Mouse (Mus musculus) forebrain, embryonic 15.5 days (tissue): ENCODE results near the gene Agfg1. TPM values are rescaled to one million over a fixed set of nuclear protein-coding genes. Genes with fewer than 3 reads are reported as not detected.

Experiments
- ATAC-seq: fragments of 200-750 bp; cut with Nextera tagmentation; replicated peaks from 2 replicates; pipeline ENCODE4 v1.8.0; 2017; ENCODE audit warnings: mild to moderate bottlenecking, moderate TSS enrichment, moderate library complexity
- H3K27ac ChIP-seq: fragments of 300-500 bp; sonication (generic); replicated peaks from 2 replicates; pipeline ENCODE4 v1.5.1; 2015; ENCODE audit warnings: mild to moderate bottlenecking, inconsistent platforms
- H3K27me3 ChIP-seq: fragments of 300-500 bp; sonication (generic); 2 replicates; pipeline ENCODE4 v1.6.1; 2015; ENCODE audit warnings: inconsistent platforms
- H3K36me3 ChIP-seq: fragments of 300-500 bp; sonication (generic); 2 replicates; pipeline ENCODE4 v1.6.1; 2015; ENCODE audit warnings: mild to moderate bottlenecking, inconsistent platforms
- H3K4me1 ChIP-seq: fragments of 300-500 bp; sonication (generic); 2 replicates; pipeline ENCODE4 v1.6.1; 2015; ENCODE audit warnings: inconsistent platforms
- H3K4me2 ChIP-seq: fragments of 300-500 bp; sonication (generic); replicated peaks from 2 replicates; pipeline ENCODE4 v1.6.1; 2015; ENCODE audit warnings: mild to moderate bottlenecking, inconsistent platforms
- H3K4me3 ChIP-seq: fragments of 300-500 bp; sonication (generic); 2 replicates; pipeline ENCODE4 v1.5.1; 2015; ENCODE audit warnings: mild to moderate bottlenecking, inconsistent platforms
- H3K9ac ChIP-seq: fragments of 300-500 bp; sonication (generic); replicated peaks from 2 replicates; pipeline ENCODE4 v1.6.1; 2015; ENCODE audit warnings: mild to moderate bottlenecking, inconsistent platforms
- H3K9me3 ChIP-seq: fragments of 300-500 bp; sonication (generic); 2 replicates; pipeline ENCODE4 v1.6.1; 2016; ENCODE audit warnings: inconsistent platforms
- WGBS: fragments of 180-500 bp; shearing (Covaris S2); methylation state at CpG from one replicate; pipeline ENCODE4 v1.1.7; 2015; ENCODE audit warnings: mixed read lengths; 5-methylcytosine and 5-hydroxymethylcytosine counted together
- polyA plus RNA-seq: library from polyadenylated mRNA; unstranded; fragments of >200 nt; fragmentation: Nextera tagmentation; extraction: Ambion mirVana; gene quantifications from 2 replicates; pipeline ENCODE4 v1.2.1, GENCODE M21; 2015

Agfg1 gene
- 34.6 and 36.8 TPM in 2 replicates for polyA plus RNA-seq

DNA sequence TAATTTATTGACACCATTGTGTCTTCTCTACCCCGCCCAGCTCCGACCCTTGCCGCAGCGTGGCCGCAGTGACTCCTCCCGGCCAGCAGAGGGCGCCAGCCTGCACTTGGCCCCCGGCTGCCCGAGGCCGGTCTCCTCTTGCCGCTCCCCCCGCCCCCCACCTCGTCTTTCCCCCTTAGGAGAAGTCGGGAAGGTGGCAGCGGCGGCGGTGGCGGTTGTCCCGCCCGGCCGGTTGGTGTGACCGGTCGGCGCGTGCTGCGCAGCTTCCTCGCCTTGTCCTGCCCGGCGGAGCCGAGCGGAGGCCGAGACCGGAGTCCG, at the start of gene Agfg1:
Agfg1 (plus strand) TSS at position 188 of the 318 bp plus-strand sequence.
- Histone ChIP-seq H3K27ac (peak within 1 kb of the TSS; percentile 88), H3K36me3 (peaks cover 3% of the 10 kb centered on the region; the same call in 1 of the 2 replicates), H3K4me1 (peaks cover 39% of the 10 kb centered on the region), H3K27me3 (no peaks in the 10 kb centered on the region), H3K9ac (peak within 1 kb of the TSS; percentile 94), H3K4me3 (peak within 1 kb of the TSS; percentile 99), H3K4me2 (peak within 1 kb of the TSS; percentile 64), H3K9me3 (no peaks in the 10 kb centered on the region)
- under 1% methylated on average over 34 of the region's 34 CpGs for WGBS
- peak; percentile 94 for ATAC-seq

DNA sequence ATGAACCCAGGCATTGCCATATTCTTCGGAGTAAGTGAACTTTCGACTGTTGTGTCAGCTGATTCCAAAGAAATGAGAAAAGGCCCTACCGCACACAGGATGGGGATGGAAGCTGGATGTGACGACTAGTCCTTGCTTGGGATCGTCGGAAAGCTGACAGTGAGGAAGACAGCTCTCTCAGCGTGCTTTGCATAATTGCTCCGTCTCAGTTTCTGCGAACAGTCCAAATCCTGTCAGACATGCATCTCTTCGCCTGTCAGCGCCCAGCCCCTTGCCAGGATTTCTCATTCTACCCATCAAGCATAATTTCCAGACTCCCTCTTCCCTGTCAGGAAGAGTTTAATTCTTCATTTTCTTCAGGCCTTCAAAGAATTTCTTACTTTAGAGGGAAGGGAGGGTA, 48.2 kb upstream of the Agfg1 start:
- ATAC-seq, result peak; percentile 72
- WGBS, result 56% methylated on average over 11 of the region's 11 CpGs

DNA sequence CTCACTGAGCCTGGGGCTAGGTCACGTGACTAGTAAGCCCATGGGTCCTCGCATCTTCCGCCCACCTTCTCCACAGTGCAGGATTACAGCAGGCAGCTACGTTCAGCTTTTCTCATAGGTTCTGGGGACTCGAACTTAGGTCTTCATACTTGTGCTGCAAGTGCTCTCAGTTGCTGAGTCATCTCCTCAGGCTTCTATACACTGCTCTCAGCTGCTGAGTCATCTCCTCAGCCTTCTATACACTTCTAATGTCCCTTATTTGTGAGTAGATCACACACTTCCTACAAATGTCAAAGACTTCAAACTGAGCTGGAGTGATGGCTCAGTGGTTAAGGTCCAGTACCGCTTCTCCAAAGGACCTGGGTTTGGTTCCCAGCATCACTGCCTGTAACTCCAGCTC, 47.0 kb upstream of the Agfg1 start:
- H3K27ac ChIP-seq, result peak overlapping the region; percentile 82
- ATAC-seq, result no peak
- WGBS, result 92% methylated on average over 6 of the region's 6 CpGs
- H3K9ac ChIP-seq, result no peak overlapping the region
- H3K9me3 ChIP-seq, result no peaks in the 10 kb centered on the region
- H3K4me3 ChIP-seq, result no peak overlapping the region
- H3K4me2 ChIP-seq, result no peak overlapping the region
- no peaks in the 10 kb centered on the region for H3K27me3 ChIP-seq
- no peaks in the 10 kb centered on the region for H3K36me3 ChIP-seq
- H3K4me1 ChIP-seq, result peaks cover 24% of the 10 kb centered on the region

More for the DNA sequence above, 48.2 kb upstream of the Agfg1 start:
- H3K9ac ChIP-seq, result no peak overlapping the region
- H3K27me3 ChIP-seq, result no peaks in the 10 kb centered on the region
- no peak overlapping the region for H3K4me2 ChIP-seq
- no peaks in the 10 kb centered on the region for H3K9me3 ChIP-seq
- peaks cover 24% of the 10 kb centered on the region for H3K4me1 ChIP-seq
- peak overlapping the region; percentile 82 for H3K27ac ChIP-seq
- no peak overlapping the region for H3K4me3 ChIP-seq
- no peaks in the 10 kb centered on the region for H3K36me3 ChIP-seq

DNA sequence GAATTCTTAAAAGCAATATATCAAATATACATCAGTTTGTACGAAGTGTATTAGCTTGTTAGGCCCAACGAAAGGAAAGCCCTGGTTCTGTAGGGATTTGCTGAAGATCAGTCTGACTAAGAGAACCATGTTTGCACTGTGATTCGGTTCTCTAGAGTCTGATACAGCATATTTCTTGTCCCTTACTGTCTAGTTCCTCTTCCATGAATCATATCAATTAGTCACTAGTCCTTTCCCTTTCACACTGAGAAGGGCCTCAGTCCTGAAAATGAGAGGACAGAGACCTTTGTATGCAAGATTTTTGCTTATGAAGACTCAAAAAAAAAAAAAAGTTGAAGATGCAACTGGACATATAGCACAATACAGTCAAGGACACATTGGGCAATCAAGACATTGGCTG, 46.2 kb upstream of the Agfg1 start:
- Histone ChIP-seq H3K4me2 (no peak overlapping the region), H3K4me3 (no peak overlapping the region), H3K27me3 (no peaks in the 10 kb centered on the region), H3K36me3 (no peaks in the 10 kb centered on the region), H3K4me1 (peaks cover 18% of the 10 kb centered on the region), H3K9me3 (no peaks in the 10 kb centered on the region), H3K9ac (no peak overlapping the region), H3K27ac (no peak overlapping the region)
- WGBS, result 84% methylated on average over 3 of the region's 3 CpGs
- ATAC-seq, result no peak

DNA sequence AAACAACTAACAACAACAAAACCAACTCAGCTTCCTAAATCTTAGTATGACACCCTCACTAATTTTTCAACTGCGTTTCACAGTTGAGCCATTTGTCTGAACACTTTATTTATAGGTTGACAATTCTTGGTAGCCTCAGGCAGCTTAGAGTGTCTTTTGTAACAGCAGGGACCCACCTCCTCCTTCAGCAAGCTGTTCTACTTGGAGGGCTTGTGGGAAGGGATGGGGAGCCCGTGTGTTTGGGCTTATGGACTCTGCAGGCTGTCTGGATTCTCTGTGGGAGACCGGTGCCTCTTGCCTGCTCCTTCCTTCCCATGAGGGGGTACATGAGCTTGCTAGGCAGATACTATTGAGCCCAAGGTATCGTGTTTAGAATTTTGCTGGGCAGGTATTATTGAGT, 45.3 kb upstream of the Agfg1 start:
- Histone ChIP-seq H3K4me3 (no peak overlapping the region), H3K36me3 (no peaks in the 10 kb centered on the region), H3K27me3 (no peaks in the 10 kb centered on the region), H3K27ac (no peak overlapping the region), H3K4me2 (no peak overlapping the region), H3K4me1 (peaks cover 16% of the 10 kb centered on the region), H3K9me3 (no peaks in the 10 kb centered on the region), H3K9ac (no peak overlapping the region)
- WGBS, result 52% methylated on average over 4 of the region's 4 CpGs
- no peak for ATAC-seq

DNA sequence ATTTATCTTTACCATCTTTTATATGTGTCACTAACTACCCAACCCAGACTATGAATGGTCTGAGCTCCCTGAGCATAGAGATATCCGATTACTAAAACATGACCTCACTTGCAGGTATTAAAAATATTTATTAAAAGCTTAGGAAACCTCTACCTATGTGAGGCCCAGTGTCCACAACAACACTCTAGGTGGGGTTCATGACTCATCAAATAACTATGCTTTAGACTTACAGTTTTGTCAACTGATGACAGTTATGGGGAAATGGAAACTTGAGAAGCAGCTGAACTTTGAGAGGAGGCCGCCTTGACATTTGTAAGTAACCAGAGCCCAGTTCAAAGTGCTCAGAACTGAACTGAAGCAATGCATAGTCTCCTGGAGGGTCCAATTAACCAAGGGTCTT, 44.1 kb upstream of the Agfg1 start:
- 86% methylated on average over 2 of the region's 2 CpGs for WGBS
- Histone ChIP-seq H3K9ac (no peak overlapping the region), H3K4me1 (peaks cover 16% of the 10 kb centered on the region), H3K27me3 (no peaks in the 10 kb centered on the region), H3K27ac (no peak overlapping the region), H3K4me2 (no peak overlapping the region), H3K9me3 (no peaks in the 10 kb centered on the region), H3K36me3 (no peaks in the 10 kb centered on the region), H3K4me3 (no peak overlapping the region)
- ATAC-seq, result no peak

DNA sequence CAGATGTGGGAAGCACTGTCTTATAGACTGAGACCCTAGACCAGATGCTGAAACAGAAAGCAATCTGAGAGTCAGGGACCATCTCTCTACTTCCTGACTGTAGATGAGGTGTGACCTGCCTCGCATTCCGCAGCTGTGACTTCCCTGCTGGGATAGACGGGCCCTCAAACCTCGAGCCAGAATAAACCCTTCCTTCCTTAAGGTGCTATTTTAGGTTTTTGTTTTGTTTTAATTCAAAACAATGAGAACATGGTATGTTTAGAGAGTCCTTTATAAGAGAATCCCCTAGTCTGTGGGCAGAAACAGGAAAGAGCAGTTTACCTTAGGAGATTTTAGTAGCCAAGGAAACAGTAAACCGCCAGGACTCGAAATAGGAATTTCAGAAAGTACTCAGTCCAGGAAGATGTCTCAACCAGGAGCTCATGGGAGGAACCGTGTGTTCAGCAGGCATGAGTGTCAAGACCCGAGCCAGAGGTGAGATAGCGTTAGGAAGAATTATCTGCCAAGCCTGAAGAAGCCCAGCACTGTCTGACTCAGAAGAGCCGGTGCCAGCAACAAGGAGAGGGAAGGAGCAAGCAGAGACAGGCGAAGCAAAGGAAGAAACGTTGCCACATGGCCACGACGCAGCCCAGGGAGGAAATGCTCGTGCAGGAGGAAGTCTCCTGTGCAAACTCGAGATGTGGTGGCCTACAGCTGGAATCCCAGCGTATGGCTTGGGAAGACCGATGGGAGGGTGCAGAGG, 43.4 kb upstream of the Agfg1 start:
- Histone ChIP-seq H3K27me3 (no peaks in the 10 kb centered on the region), H3K27ac (no peak overlapping the region), H3K4me3 (no peak overlapping the region), H3K4me1 (peaks cover 9% of the 10 kb centered on the region), H3K9me3 (no peaks in the 10 kb centered on the region), H3K36me3 (no peaks in the 10 kb centered on the region), H3K4me2 (no peak overlapping the region), H3K9ac (no peak overlapping the region)
- WGBS, result 82% methylated on average over 18 of the region's 18 CpGs
- ATAC-seq, result no peak

DNA sequence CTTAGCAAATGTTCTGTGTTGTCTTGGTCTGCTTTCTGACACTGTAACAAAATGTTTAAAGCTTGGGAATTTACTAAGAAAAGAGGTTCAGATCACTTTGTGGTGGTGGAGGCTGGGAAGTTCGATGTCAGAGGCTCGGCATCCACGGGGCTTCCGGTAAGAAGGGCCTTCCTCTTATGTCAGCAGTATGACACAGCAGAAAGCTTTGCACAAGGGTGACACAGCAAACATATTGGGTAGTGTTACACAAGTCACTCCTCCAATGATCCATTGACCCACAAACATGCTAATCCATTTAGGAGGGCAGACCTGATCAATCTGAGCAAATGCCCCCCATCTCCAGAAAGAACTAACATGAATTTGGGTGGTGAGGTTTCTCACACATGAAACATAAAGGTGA, 42.2 kb upstream of the Agfg1 start:
- WGBS, result 99% methylated on average over 4 of the region's 4 CpGs

DNA sequence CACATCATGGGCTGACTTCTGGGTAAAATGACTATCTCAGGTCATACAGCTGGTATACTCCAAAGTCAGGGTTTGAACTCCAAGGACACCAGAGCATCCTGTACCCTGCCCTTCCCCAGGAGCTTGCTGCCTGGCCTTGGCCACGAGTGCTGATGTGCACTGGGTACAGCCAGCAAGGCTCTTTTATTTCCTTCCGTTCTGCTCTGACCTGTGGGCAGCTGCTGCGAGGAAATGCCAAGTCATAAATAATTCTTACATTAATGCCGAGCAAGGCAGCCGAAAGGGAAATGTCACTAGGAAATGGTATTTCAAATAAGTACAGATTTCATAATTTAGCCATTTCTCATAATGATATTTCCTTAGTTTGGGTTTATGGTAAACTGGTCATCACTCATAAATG, 41.0 kb upstream of the Agfg1 start:
- no peaks in the 10 kb centered on the region for H3K36me3 ChIP-seq
- WGBS, result 84% methylated on average over 5 of the region's 5 CpGs
- no peaks in the 10 kb centered on the region for H3K4me1 ChIP-seq
- no peak overlapping the region for H3K9ac ChIP-seq
- H3K27me3 ChIP-seq, result no peaks in the 10 kb centered on the region
- H3K27ac ChIP-seq, result no peak overlapping the region
- ATAC-seq, result no peak
- H3K4me2 ChIP-seq, result no peak overlapping the region
- no peak overlapping the region for H3K4me3 ChIP-seq
- H3K9me3 ChIP-seq, result no peaks in the 10 kb centered on the region

More for the DNA sequence above, 42.2 kb upstream of the Agfg1 start:
- Histone ChIP-seq H3K4me1 (no peaks in the 10 kb centered on the region), H3K9ac (no peak overlapping the region), H3K27ac (no peak overlapping the region), H3K9me3 (no peaks in the 10 kb centered on the region), H3K36me3 (no peaks in the 10 kb centered on the region), H3K27me3 (no peaks in the 10 kb centered on the region), H3K4me2 (no peak overlapping the region), H3K4me3 (no peak overlapping the region)
- no peak for ATAC-seq

DNA sequence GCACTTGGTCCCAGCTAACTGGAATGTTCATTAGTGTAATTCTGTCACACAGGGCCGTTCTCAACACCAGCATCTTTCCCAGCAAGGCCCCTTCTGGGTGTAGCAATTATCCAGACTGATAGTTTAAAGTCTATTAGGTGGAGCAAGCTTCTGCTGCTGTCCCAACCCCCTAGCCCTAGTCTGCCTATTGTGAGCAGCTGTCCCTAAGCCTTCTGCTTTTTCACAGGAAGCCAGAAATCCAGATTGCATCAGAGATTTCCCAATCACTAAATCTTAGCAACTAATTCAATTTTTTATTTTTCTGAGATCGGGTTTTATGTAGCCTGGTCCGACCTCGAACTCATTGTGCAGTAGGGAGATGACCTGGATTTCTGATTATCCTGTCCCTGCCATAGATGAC, 40.4 kb upstream of the Agfg1 start:
- ATAC-seq, result no peak
- H3K27ac ChIP-seq, result no peak overlapping the region
- 82% methylated on average over 4 of the region's 4 CpGs for WGBS
- H3K36me3 ChIP-seq, result no peaks in the 10 kb centered on the region
- H3K4me3 ChIP-seq, result no peak overlapping the region
- H3K4me2 ChIP-seq, result no peak overlapping the region
- no peaks in the 10 kb centered on the region for H3K27me3 ChIP-seq
- H3K9me3 ChIP-seq, result no peaks in the 10 kb centered on the region
- H3K4me1 ChIP-seq, result no peaks in the 10 kb centered on the region
- no peak overlapping the region for H3K9ac ChIP-seq

DNA sequence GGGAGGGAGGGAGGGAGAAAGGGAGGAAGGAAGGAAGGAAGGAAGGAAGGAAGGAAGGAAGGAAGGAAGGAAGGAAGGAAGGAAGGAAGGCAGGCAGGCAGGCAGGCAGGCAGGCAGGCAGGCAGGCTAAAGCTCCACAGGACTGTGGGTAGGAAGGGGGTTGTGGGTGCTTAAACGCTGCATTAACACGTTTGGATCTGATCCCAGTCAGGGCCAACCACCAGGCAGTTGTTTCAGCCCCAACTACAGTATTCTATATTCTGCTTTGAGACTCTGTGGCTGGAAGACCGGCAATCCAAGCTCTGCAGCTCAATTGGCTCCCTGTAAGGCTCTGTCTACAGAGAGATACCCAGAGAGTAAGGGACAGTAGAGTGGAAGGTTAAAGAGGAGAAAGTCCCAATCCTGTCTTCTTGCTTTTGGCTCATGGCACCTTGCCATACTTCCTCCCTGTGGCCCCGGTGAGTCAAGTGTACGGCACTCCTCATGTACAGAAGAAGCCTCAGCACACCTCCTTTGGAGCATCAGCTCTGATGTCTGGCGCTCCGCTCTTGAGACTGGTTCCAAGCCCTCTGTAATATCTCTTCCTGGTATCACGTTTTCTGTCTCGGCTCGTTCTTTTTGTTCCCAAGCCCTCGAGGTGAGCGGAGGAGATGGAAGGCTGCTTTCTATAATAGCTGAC, 38.0 kb upstream of the Agfg1 start:
- Histone ChIP-seq H3K4me2 (no peak overlapping the region), H3K9ac (no peak overlapping the region), H3K27ac (no peak overlapping the region), H3K9me3 (no peaks in the 10 kb centered on the region), H3K27me3 (no peaks in the 10 kb centered on the region), H3K36me3 (no peaks in the 10 kb centered on the region), H3K4me1 (no peaks in the 10 kb centered on the region), H3K4me3 (no peak overlapping the region)
- ATAC-seq, result peak; percentile 38; the same call in 1 of the 2 replicates
- WGBS, result 73% methylated on average over 12 of the region's 12 CpGs

DNA sequence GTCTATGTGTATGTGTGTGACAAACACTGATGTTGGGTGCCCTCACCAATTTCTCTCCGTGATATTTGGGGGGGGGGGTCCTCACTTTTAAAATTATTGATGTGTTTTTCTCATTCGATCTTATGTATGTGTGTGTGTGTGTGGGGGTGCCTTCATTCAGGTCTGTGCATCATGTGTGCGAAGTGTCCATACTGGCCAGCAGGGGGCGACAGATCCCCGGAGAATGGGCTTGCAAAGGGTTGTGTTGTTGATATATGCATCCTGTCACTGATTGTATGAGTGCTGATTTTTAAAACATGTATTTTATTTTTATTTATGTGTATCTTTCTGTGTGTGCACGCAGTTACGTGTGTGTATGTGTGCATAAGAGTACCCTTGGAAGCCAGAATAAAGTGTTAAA, 35.7 kb upstream of the Agfg1 start:
- Histone ChIP-seq H3K9me3 (no peaks in the 10 kb centered on the region), H3K27me3 (no peaks in the 10 kb centered on the region), H3K9ac (no peak overlapping the region), H3K36me3 (no peaks in the 10 kb centered on the region), H3K4me1 (no peaks in the 10 kb centered on the region), H3K4me3 (no peak overlapping the region), H3K27ac (no peak overlapping the region), H3K4me2 (no peak overlapping the region)
- no peak for ATAC-seq
- 74% methylated on average over 7 of the region's 7 CpGs for WGBS
